Mouse (Mus musculus) heart, embryonic 10.5 days (tissue): Measurements from ENCODE around the gene Cd151. TPM values are rescaled to one million over a fixed set of nuclear protein-coding genes. Genes with fewer than 3 reads are reported as not detected.

Source experiments
- DNase-seq: peaks from one replicate; pipeline ENCODE4 v3.0.0-alpha.2; 2017; ENCODE audit warnings: low spot score
- H3K27ac ChIP-seq: fragments of 300-500 bp; sonication (generic); 2 replicates; pipeline ENCODE4 v1.5.1; 2016; ENCODE audit warnings: mild to moderate bottlenecking
- H3K27me3 ChIP-seq: fragments of 300-500 bp; sonication (generic); 2 replicates; pipeline ENCODE4 v1.6.1; 2016; ENCODE audit warnings: mild to moderate bottlenecking; ENCODE audit not compliant: poor library complexity, insufficient read depth, severe bottlenecking
- H3K36me3 ChIP-seq: fragments of 300-500 bp; sonication (generic); 2 replicates; pipeline ENCODE4 v1.6.1; 2016; ENCODE audit warnings: mild to moderate bottlenecking, moderate library complexity
- H3K4me1 ChIP-seq: fragments of 300-500 bp; sonication (generic); 2 replicates; pipeline ENCODE4 v1.6.1; 2016; ENCODE audit warnings: mild to moderate bottlenecking
- H3K4me3 ChIP-seq: fragments of 300-500 bp; sonication (generic); 2 replicates; pipeline ENCODE4 v1.5.1; 2016; ENCODE audit warnings: mild to moderate bottlenecking, moderate library complexity
- H3K9me3 ChIP-seq: fragments of 300-500 bp; sonication (generic); 2 replicates; pipeline ENCODE4 v1.6.1; 2016; ENCODE audit warnings: mild to moderate bottlenecking, moderate library complexity
- WGBS: fragments of 180-500 bp; shearing (Covaris S2); methylation state at CpG from one replicate; pipeline ENCODE4 v1.1.7; 2016; 5-methylcytosine and 5-hydroxymethylcytosine counted together
- polyA plus RNA-seq: library from polyadenylated mRNA; unstranded; fragments of >200 nt; fragmentation: Nextera tagmentation; extraction: Ambion mirVana; gene quantifications from 2 replicates; pipeline ENCODE4 v1.2.1, GENCODE M21; 2016

The Cd151 gene
- polyA plus RNA-seq, 1 experiment from 2014 or later = 23.1 TPM

DNA sequence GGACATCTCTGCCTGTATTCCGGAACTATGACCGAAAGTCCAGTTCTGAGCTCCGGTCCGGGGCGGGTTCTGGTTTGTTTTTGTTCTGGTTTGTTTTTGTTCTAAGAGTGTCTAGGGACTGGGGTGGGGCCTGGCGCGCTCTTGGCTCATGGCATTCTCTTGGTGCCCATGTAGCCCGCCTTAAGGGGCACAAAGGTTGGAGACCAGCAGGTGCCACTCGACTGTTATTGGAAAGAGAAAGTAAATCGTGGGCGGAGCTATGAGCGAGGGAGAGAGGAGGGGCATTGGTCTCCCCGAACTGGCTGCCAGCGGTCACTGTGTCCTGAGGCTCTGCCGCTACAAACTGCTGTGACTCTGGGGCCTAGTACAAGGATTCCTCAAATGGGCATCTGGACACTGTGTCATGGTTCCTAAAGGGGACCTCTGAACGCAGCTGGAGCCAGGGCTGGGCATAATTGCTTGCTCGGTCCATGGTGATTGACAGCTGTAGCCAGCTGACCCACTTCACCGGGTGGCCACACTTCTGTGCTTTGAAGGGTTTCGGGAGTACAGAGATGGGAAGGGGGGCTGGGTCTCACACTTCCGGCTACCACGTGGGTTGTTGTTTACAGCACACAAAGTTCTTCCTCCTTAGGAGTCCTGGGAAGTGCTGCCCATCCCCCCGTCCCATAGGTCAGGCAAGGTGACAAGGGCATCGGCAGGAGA is 11.4 kb upstream of the Cd151 start:
- Histone ChIP-seq H3K9me3 (no peaks in the 10 kb centered on the region), H3K27ac (peak overlapping the region; percentile 87), H3K4me1 (peaks cover 32% of the 10 kb centered on the region), H3K36me3 (peaks cover 42% of the 10 kb centered on the region), H3K27me3 (peaks cover 34% of the 10 kb centered on the region), H3K4me3 (peak overlapping the region; percentile 82)
- 2% methylated on average over 23 of the region's 23 CpGs for WGBS
- DNase-seq = peak; percentile 88

DNA sequence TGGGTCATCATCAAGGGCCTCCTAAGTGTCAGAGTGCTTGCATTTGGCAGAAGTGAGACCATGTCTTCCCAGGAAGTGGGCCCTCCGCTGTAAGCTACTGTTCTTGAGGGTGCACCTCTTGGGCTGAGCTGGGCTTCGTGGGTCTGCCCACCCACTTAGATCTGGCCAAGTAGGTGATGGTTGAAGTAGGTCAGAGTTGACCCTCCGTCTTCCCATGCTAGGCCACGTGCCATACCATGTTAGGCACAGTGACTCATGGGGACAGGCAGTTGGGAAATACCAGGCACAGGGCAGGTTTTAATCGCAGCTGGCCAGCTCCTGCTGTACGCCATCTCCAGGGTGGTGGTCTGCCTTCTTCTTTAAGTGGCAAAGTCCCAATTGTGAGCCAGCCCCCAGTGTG is 10.5 kb upstream of the Cd151 start:
- Histone ChIP-seq H3K27ac (no peak overlapping the region), H3K4me3 (no peak overlapping the region), H3K27me3 (peaks cover 43% of the 10 kb centered on the region), H3K9me3 (no peaks in the 10 kb centered on the region), H3K4me1 (peaks cover 41% of the 10 kb centered on the region), H3K36me3 (peaks cover 32% of the 10 kb centered on the region)
- 84% methylated on average over 6 of the region's 6 CpGs for WGBS
- DNase-seq = no peak

DNA sequence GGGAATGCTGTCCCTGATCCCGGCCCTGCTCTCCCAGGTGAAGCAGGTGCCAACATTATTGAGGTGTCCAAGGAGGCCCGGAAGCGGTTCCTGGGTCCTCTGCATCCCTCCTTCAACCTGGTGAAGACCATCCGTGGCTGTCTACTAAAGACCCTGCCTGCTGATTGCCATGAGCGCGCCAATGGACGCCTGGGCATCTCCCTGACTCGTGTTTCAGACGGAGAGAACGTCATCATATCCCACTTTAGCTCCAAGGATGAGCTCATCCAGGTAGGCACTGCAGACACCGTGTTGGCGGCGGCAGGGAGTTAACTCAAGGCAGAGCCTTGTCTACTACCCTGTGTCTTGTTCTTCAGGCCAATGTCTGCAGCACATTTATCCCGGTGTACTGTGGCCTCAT is 10.0 kb upstream of the Cd151 start:
- H3K4me3 ChIP-seq = no peak overlapping the region
- H3K27me3 ChIP-seq = peaks cover 48% of the 10 kb centered on the region
- peaks cover 27% of the 10 kb centered on the region for H3K36me3 ChIP-seq
- WGBS = 86% methylated on average over 14 of the region's 14 CpGs
- no peak for DNase-seq
- H3K9me3 ChIP-seq = no peaks in the 10 kb centered on the region
- H3K27ac ChIP-seq = no peak overlapping the region
- peaks cover 46% of the 10 kb centered on the region for H3K4me1 ChIP-seq

DNA sequence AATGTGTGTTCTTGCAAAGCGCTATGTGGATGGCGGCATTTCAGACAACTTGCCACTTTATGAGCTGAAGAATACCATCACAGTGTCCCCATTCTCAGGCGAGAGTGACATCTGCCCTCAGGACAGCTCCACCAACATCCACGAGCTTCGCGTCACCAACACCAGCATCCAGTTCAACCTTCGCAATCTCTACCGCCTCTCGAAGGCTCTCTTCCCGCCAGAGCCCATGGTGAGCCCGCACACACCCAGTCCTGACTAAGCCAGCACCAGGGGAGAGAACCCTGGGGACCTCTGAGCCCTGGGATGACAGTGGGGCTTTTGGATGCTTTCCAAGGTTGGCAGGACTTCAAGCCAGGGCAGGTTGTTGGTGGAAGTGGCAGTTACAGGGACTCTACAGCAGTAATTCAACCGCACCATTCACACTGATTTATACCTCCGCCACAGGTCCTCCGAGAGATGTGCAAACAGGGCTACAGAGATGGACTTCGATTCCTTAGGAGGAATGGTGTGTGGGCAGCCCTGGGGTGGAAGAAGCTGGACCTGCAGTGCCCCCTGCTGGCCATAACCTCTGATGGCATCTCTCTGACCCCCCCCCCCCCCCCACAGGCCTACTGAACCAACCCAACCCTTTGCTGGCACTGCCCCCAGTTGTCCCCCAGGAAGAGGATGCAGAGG is 9.1 kb upstream of the Cd151 start:
- 78% methylated on average over 15 of the region's 15 CpGs for WGBS

DNA sequence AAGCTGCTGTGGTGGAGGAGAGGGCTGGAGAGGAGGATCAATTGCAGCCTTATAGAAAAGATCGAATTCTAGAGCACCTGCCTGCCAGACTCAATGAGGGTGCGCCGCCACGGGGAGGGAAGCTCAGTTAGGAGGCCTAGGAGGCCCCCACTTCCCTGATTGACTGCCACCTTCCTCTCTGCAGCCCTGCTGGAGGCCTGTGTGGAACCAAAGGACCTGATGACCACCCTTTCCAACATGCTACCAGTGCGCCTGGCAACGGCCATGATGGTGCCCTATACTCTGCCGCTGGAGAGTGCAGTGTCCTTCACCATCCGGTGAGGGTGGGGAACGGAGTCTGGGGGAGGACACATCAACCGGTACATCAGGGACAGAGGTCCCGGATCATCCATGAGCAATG is 8.5 kb upstream of the Cd151 start:
- Histone ChIP-seq H3K9me3 (no peaks in the 10 kb centered on the region), H3K4me1 (peaks cover 53% of the 10 kb centered on the region), H3K27me3 (peaks cover 63% of the 10 kb centered on the region), H3K36me3 (peaks cover 25% of the 10 kb centered on the region), H3K4me3 (no peak overlapping the region), H3K27ac (no peak overlapping the region)
- 82% methylated on average over 11 of the region's 11 CpGs for WGBS
- no peak for DNase-seq

More for the DNA sequence above, 9.1 kb upstream of the Cd151 start:
- no peak for DNase-seq
- H3K27ac ChIP-seq = no peak overlapping the region
- H3K36me3 ChIP-seq = peaks cover 25% of the 10 kb centered on the region
- H3K4me1 ChIP-seq = peaks cover 49% of the 10 kb centered on the region
- no peaks in the 10 kb centered on the region for H3K9me3 ChIP-seq
- H3K27me3 ChIP-seq = peaks cover 57% of the 10 kb centered on the region
- H3K4me3 ChIP-seq = no peak overlapping the region

DNA sequence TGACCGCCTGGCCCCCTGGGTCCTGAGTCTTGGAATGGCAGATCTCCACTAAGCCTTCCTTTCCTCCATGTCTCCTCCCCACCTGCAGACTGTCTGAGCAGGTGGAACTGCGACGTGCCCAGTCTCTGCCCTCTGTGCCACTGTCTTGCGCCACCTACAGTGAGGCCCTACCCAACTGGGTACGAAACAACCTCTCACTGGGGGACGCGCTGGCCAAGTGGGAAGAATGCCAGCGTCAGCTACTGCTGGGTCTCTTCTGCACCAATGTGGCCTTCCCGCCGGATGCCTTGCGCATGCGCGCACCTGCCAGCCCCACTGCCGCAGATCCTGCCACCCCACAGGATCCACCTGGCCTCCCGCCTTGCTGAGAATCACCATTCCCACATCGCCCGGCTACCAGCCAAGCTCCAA is 7.9 kb upstream of the Cd151 start:
- H3K36me3 ChIP-seq = peaks cover 25% of the 10 kb centered on the region

DNA sequence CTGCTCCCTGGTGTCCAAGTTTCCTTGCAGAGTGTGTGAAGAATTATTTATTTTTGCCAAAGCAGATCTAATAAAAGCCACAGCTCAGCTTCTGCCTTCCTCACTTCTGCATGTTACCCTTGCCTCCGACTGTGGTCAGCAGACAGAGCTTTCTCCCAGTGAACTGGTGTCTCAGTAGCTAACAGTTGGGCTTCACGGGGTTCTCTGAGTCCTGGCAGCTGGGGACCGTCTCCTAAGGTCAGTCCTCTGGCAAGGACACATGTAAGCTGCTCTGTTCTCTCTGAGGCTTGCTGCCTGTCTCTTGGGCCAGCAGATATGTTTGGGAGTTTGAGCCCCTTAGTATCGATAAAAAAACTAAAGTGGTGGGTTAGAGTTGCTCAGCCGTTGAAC is 7.2 kb upstream of the Cd151 start:
- no peaks in the 10 kb centered on the region for H3K9me3 ChIP-seq
- DNase-seq = no peak
- H3K4me1 ChIP-seq = peaks cover 59% of the 10 kb centered on the region
- peaks cover 76% of the 10 kb centered on the region for H3K27me3 ChIP-seq
- H3K27ac ChIP-seq = no peak overlapping the region
- no peak overlapping the region for H3K4me3 ChIP-seq
- 66% methylated on average over 5 of the region's 5 CpGs for WGBS
- H3K36me3 ChIP-seq = peaks cover 25% of the 10 kb centered on the region

More for the DNA sequence above, 7.9 kb upstream of the Cd151 start:
- no peak for DNase-seq
- peaks cover 69% of the 10 kb centered on the region for H3K27me3 ChIP-seq
- H3K9me3 ChIP-seq = no peaks in the 10 kb centered on the region
- H3K4me3 ChIP-seq = no peak overlapping the region
- WGBS = 83% methylated on average over 17 of the region's 17 CpGs
- peaks cover 59% of the 10 kb centered on the region for H3K4me1 ChIP-seq
- no peak overlapping the region for H3K27ac ChIP-seq

DNA sequence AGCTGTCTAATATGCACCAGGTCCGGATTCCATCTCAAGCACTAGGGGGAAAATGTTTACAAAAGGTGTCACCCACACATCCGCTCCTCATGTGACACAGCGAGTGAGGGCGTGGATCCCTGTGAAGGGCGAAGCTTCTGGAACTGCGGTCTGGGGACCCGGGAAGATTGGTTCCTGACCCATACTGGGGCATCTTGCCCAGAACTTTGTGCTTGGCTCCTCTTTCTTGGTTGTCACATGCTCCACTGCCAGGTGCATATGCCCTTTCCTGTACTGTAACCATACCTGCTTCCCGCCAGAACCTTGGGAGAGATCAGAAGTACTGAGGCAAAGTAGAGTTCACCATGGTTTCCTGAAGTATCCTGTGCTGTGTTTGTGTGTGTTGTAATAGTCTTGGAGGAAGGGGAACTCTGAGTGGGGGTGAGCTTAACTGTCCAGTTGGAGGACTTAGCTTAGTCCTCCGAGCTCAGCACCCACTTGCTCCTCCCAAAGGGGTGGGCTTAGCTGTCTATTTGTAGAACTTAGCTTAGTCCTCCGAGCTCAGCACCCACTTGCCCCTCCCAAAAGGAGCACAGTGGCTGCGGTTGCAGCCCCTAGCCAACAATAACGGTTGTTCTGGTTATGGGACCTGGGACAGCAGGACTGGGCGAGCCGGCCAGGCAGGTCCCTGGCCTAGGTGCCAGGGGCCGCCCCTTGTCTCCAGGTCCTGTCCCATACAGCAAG is 6.6 kb upstream of the Cd151 start, which contains the start of gene Cracr2b:
Gene Cracr2b, plus strand, starts transcription at position 704 of the 723 bp plus-strand sequence.
- H3K4me3 ChIP-seq = peak within 1 kb of the TSS; percentile 67
- no peaks in the 10 kb centered on the region for H3K9me3 ChIP-seq
- no peak for DNase-seq
- peaks cover 82% of the 10 kb centered on the region for H3K27me3 ChIP-seq
- H3K4me1 ChIP-seq = peaks cover 59% of the 10 kb centered on the region
- peaks cover 25% of the 10 kb centered on the region for H3K36me3 ChIP-seq
- peak within 1 kb of the TSS; percentile 85 for H3K27ac ChIP-seq
- 67% methylated on average over 15 of the region's 15 CpGs for WGBS

DNA sequence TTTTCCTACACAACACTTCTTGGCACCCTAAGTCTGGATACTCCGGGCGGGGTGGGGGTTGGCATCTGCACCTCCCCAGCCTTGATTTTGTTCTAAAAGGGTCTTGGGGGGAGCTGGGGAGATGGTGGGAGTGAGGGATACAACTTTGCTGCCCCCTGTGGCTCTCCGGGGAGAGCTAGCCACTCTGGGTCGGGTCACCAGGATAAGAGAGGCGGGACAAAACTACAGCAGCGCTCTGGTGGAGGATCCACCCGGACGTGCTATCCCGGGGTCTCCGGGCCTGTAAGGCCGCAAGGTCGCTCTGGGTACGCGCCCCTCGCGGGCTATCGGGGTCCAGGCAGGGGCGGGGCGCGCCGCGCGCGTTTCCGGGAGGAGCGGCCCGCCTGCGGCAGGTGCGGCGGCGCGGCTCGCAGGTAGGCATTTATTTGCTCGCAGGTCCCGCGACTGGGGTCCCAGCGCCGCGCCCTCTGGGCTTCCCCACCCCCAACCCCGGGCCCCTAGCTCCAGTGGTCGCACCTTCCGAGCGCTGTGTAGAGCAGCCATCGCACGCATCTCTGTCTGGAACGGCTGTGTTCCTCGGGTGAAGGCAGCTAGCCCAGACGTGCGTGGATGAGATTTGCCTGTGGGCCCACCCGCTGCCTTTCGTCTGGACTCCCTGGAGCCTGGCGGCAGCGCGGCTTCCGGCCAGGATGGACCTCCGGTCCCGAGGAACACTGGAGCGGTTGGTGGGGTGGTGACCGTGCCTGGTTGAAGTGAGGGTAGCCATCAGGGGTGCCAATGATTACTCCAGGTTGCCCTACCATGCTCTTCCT is 5.5 kb upstream of the Cd151 start:
- WGBS = 2% methylated on average over 59 of the region's 59 CpGs
- Histone ChIP-seq H3K36me3 (peaks cover 25% of the 10 kb centered on the region), H3K27me3 (peaks cover 93% of the 10 kb centered on the region), H3K4me1 (peaks cover 58% of the 10 kb centered on the region), H3K4me3 (peak overlapping the region; percentile 67), H3K9me3 (no peaks in the 10 kb centered on the region), H3K27ac (peak overlapping the region; percentile 85)
- DNase-seq = no peak

DNA sequence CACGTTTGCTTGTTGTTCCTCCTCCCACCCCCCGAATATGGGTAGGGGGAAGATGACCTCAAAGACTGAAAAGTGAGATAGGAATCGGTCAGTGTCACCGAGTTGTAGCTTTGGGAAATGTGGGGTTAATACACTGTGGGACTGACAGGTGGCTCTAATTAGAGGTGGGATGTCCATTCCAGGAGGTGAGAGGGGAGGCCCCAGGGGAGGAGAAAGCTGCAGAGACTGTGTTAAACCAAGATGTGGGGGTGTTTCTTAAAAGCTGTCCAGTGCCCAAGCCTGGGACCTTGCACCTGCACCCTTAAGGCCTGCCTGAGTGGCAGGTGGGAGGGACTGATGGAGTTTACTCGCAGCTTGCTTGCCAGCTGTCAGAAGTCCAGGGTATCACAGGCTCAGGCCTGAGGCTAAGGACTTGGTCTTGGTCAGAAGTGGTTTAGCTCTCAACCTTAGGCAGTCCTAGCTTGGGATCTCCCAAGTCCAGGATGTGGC is 4.8 kb upstream of the Cd151 start:
- H3K36me3 ChIP-seq = peaks cover 23% of the 10 kb centered on the region
- peaks cover 91% of the 10 kb centered on the region for H3K27me3 ChIP-seq
- DNase-seq = no peak
- H3K27ac ChIP-seq = peak overlapping the region; percentile 85
- 10% methylated on average over 5 of the region's 5 CpGs for WGBS
- no peaks in the 10 kb centered on the region for H3K9me3 ChIP-seq
- H3K4me3 ChIP-seq = peak overlapping the region; percentile 67
- H3K4me1 ChIP-seq = peaks cover 58% of the 10 kb centered on the region

DNA sequence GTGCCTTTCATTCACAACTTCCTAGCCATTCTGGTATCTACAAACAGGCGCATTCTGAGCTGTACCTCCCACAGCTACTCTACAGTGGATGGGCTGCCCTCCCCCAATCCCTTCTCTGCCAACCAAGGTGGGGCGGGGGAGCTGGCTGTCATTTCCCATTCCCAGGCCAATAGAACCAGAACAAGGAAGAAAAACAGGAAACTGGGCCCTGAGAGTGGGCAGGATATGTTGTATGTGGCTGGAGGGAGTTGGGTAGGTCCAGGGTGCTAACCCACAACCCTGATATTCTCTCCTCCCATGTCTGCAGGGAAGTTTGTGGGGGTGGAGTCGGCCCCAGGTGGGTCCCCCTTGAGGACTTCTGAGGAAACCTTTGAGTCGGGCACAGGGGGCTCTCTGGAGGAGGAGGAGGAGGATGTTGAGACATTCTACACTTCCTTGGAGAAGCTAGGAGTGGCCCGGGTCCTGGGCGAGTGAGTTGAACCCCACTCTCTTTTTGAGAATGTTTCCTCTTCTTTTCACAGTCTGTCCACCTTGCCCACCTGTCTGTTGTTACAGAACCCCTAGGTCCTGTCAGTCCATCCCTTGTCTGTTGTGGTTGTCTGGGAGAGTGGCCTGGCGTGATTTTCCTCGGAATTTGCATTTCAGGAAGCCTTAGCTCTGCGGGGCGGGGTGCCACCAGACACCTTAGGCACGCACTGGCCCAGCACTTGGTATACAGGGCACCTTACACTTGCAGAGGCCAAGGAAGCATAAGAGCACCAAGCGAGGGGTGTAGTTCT is 3.2 kb upstream of the Cd151 start:
- peaks cover 8% of the 10 kb centered on the region for H3K36me3 ChIP-seq
- H3K27ac ChIP-seq = peak overlapping the region; percentile 70
- WGBS = 14% methylated on average over 12 of the region's 12 CpGs
- H3K4me3 ChIP-seq = peak overlapping the region; percentile 47
- no peak for DNase-seq
- peaks cover 74% of the 10 kb centered on the region for H3K4me1 ChIP-seq
- H3K9me3 ChIP-seq = no peaks in the 10 kb centered on the region
- H3K27me3 ChIP-seq = peaks cover 79% of the 10 kb centered on the region
